Mouse (Mus musculus): ENCODE measurements around the gene Slc9a5. TPM values are rescaled to one million over a fixed set of nuclear protein-coding genes. Genes with fewer than 3 reads are reported as not detected.
A peak's percentile ranks its signal among the peaks of the same experiment; 100 is the strongest.

Gene Slc9a5
- polyA plus RNA-seq, 1 experiment from 2014 or later, result 2.9 TPM

DNA sequence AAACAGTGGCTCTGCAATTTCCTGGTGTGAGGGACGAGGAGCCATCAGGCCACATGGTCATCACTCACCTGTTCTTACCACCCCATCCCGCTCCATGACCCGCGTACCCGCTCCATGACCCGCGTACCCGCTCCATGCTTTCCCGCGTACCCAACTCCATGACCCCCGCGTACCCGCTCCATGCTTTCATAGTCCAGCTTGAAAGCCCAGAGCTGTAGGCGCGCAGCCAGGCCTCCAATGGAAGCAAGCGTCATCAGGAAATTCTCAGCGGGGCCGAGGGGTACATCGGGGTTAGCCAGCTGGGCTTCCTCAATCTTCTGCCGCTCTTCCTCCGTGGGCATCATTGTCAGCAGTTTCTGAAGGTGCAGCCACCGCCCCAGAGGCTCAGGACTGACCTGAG is 17.2 kb upstream of the Slc9a5 start:
- H3K9me3 ChIP-seq (replicated peaks), result no peaks in the 10 kb centered on the region
- H3K27me3 ChIP-seq, result no peaks in the 10 kb centered on the region
- H3K4me2 ChIP-seq, result no peak overlapping the region
- H3K36me3 ChIP-seq, result peaks cover 87% of the 10 kb centered on the region
- no peak overlapping the region for H3K27ac ChIP-seq
- peaks cover 15% of the 10 kb centered on the region for H3K4me1 ChIP-seq
- H3K4me3 ChIP-seq (replicated peaks), result no peak overlapping the region
- WGBS, result 95% methylated on average over 22 of the region's 22 CpGs
- no peak overlapping the region for H3K9ac ChIP-seq
- no peak for ATAC-seq (replicated peaks; ENCODE audit: low FRiP score)

DNA sequence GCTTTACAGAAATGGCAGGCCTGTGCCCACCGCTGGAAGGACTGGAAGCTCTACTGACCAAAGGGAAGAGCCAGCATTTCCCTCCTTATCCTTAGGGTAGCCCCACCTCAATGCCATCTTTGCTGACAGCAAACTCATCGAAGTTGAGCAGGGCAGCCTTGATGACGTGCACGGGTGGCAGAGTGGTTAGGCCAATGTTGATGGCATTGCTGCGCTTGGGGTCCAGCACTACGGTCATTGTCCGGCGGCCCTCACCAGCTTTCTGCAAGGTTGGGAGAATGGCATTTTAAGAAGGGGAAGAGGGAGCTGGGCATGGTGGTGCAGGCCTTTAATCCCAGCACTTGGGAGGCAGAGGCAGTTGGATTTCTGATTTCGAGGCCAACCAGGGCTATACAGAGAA is 16.7 kb upstream of the Slc9a5 start:
- no peak for ATAC-seq (replicated peaks; ENCODE audit: low FRiP score)
- Histone ChIP-seq H3K27me3 (no peaks in the 10 kb centered on the region), H3K4me3 (replicated peaks) (no peak overlapping the region), H3K27ac (no peak overlapping the region), H3K4me1 (peaks cover 13% of the 10 kb centered on the region), H3K9ac (no peak overlapping the region), H3K36me3 (peaks cover 92% of the 10 kb centered on the region), H3K9me3 (replicated peaks) (no peaks in the 10 kb centered on the region), H3K4me2 (no peak overlapping the region)
- 92% methylated on average over 9 of the region's 9 CpGs for WGBS

DNA sequence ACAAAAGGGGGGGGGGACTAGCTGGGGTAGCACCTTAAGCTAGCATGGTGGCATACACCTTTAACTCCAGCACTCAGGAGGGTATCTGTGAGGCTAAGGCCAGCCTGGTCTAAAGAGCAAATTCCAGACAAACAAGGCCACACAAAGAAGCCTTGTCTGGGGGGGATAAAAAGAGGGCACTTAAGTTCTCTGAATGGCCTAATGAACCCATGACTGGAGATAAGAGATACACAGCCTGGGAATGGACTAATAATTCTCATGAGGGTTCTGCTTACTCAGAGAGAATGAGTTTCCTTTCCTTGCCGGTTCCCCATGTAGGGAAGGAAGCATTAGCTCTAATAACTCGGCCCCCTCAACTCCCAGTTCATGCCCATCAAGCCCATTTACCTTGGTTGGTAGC is 16.1 kb upstream of the Slc9a5 start:
- WGBS, result 73% methylated on average over 2 of the region's 2 CpGs
- H3K4me1 ChIP-seq, result peaks cover 7% of the 10 kb centered on the region
- H3K27ac ChIP-seq, result no peak overlapping the region
- ATAC-seq (replicated peaks; ENCODE audit: low FRiP score), result no peak
- H3K36me3 ChIP-seq, result peaks cover 98% of the 10 kb centered on the region
- H3K4me3 ChIP-seq (replicated peaks), result no peak overlapping the region
- H3K4me2 ChIP-seq, result no peak overlapping the region
- H3K9ac ChIP-seq, result no peak overlapping the region
- no peaks in the 10 kb centered on the region for H3K9me3 ChIP-seq (replicated peaks)
- H3K27me3 ChIP-seq, result no peaks in the 10 kb centered on the region

DNA sequence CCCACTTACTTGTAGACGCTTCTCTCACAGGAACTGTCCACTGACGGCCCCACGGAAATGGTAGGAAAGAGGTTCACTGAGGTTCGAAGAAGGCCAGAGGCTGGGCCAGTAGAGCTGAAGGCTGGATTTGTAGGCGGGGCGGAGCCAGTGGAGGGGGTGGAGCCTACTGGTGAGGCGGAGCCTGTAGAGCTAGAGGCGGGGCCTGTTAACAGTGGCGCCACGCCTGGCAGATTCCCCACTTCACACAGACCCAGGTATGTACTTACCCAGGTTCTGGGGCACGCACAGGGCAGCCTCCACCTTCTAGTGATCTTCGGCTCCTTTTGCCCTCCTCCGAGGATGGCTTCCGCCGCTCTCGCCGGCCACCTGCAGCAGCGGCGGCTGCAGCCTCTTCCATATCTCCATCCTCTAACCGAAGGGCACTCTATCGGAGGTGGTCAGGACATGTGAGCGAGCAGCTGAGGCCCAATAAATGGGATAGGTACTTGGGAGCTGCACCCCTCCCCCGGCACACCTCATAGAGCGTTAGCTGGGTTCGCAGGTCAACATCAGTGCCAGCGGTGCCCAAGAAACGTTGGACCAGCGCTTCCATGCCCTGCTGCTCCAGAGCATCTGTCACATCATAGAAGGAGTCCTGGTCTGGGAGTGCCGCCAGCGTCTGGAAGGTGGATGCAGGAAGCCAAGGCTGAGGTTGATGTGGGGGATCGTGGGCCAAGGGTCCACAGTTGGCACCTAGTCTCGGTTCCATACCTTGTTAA is 12.1 kb upstream of the Slc9a5 start:
- H3K36me3 ChIP-seq, result peaks cover 68% of the 10 kb centered on the region
- no peaks in the 10 kb centered on the region for H3K9me3 ChIP-seq (replicated peaks)
- H3K27ac ChIP-seq, result no peak overlapping the region
- no peak; the same call in 1 of the 2 replicates for ATAC-seq (replicated peaks; ENCODE audit: low FRiP score)
- H3K4me2 ChIP-seq, result no peak overlapping the region
- H3K4me1 ChIP-seq, result peaks cover 23% of the 10 kb centered on the region
- 61% methylated on average over 32 of the region's 32 CpGs for WGBS
- H3K27me3 ChIP-seq, result no peaks in the 10 kb centered on the region
- no peak overlapping the region for H3K9ac ChIP-seq
- no peak overlapping the region for H3K4me3 ChIP-seq (replicated peaks)

DNA sequence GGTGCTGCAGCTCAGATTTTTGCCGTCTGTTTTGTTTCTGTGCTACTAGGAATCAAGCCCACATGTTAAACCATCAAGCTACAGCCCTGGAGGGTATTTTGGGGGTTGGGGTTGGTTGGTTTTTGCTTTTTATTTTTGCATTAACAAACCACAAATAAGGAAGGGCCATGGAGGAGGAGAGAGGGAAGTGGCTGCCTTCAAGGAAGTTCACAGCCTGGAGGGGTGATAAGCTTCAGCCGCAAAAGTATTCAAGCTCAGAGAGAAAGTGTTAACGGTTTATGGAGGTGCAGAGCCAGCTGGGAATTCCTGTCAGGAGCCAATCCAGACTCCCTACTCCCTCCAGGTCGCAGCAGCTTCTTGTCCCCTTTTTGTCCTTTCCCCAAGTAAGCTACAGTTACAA is 9.7 kb upstream of the Slc9a5 start:
- ATAC-seq (replicated peaks; ENCODE audit: low FRiP score), result no peak
- H3K4me3 ChIP-seq (replicated peaks), result no peak overlapping the region
- WGBS, result 34% methylated on average over 4 of the region's 4 CpGs
- peaks cover 44% of the 10 kb centered on the region for H3K36me3 ChIP-seq
- no peak overlapping the region for H3K4me2 ChIP-seq
- no peaks in the 10 kb centered on the region for H3K9me3 ChIP-seq (replicated peaks)
- no peaks in the 10 kb centered on the region for H3K27me3 ChIP-seq
- H3K27ac ChIP-seq, result no peak overlapping the region
- peaks cover 36% of the 10 kb centered on the region for H3K4me1 ChIP-seq
- H3K9ac ChIP-seq, result no peak overlapping the region

DNA sequence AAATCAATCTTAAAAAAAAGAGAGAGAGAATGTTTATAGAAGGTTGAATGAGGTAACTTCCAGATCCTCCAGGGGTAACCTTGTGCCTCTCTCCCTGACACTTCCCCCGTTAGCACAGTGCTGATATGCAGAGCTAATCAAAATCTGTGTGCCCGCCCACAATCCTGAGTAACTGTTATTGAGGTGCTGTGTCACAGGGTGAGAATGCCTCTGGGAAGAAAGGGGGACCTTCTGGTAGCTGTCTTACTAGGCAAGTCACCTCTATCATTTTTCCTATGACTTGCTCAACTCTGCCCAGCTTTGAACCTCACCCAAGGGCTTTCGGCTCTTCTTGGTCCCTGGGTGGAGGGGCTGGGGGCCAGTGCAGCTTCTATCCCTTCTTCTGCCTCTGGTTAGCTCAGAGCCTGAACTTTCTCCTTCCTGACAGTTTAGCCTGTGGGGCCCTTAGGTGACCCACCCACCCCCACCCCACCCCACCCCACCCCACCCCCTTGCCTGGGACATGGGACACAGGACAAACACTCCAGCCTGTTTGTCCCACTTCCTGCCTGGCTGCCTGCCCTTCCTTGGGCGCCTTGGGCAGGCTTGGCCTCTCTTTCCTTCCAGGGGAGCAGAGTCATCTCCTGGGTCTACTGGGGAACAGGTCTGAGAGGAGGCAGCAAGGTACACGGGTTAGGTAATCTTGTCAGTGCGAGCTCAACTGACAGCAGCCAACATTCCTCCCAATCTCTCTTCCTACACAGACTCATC is 8.6 kb upstream of the Slc9a5 start:
- no peak overlapping the region for H3K4me3 ChIP-seq (replicated peaks)
- H3K4me2 ChIP-seq, result no peak overlapping the region
- H3K9ac ChIP-seq, result no peak overlapping the region
- no peaks in the 10 kb centered on the region for H3K9me3 ChIP-seq (replicated peaks)
- ATAC-seq (replicated peaks; ENCODE audit: low FRiP score), result no peak
- no peaks in the 10 kb centered on the region for H3K27me3 ChIP-seq
- peaks cover 47% of the 10 kb centered on the region for H3K4me1 ChIP-seq
- WGBS, result 69% methylated on average over 6 of the region's 6 CpGs
- no peak overlapping the region for H3K27ac ChIP-seq
- H3K36me3 ChIP-seq, result peaks cover 33% of the 10 kb centered on the region

DNA sequence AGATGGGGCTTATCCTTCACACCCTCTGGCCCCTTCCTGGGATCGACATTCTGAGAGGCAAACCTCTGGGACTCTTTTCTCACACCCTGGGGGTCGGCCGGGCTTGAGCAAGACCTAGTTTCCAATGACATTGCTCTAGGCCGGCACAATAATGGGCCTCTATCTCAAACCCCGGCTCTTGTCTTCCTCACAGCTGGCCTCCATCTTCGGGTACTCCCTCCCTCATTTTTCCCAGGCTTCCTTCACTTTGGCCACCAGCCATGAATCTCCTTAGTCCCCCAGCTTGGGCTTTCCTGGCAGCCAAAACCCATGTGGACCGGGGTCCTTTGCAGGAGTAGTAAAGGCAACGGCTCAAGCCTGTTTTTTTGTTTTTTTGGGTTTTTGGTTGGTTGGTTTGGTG is 7.2 kb upstream of the Slc9a5 start:
- ATAC-seq (replicated peaks; ENCODE audit: low FRiP score), result no peak
- peaks cover 20% of the 10 kb centered on the region for H3K36me3 ChIP-seq
- WGBS, result 39% methylated on average over 8 of the region's 8 CpGs
- no peak overlapping the region for H3K4me3 ChIP-seq (replicated peaks)
- H3K27me3 ChIP-seq, result no peaks in the 10 kb centered on the region
- peak overlapping the region; percentile 65 for H3K27ac ChIP-seq
- peaks cover 60% of the 10 kb centered on the region for H3K4me1 ChIP-seq
- H3K4me2 ChIP-seq, result 0 out of 2 replicates have a peak overlapping the region, but pooled peaks have one; percentile 5
- H3K9ac ChIP-seq, result no peak overlapping the region
- H3K9me3 ChIP-seq (replicated peaks), result no peaks in the 10 kb centered on the region

DNA sequence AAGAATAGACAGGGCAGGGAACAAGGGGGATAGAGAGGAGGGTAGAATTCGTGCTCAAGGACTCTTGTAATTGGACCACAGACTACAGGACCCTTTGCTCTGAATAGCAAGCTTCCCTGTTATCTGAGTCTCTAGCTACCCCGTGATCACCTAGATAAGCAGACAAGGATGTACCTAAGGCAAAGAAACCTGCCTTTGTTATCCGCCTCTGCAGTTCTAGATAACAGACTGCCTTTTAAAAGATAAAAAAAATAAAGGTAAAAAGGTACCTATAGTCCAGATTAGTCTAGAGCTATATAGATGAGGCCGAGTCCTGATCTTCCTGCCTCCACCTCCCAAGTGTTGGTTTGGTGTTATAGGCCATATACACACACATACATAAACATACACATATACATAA is 5.9 kb upstream of the Slc9a5 start:
- peaks cover 69% of the 10 kb centered on the region for H3K4me1 ChIP-seq
- no peak overlapping the region for H3K4me2 ChIP-seq
- H3K36me3 ChIP-seq, result peaks cover 6% of the 10 kb centered on the region
- no peaks in the 10 kb centered on the region for H3K9me3 ChIP-seq (replicated peaks)
- 0 out of 2 replicates have a peak overlapping the region, but pooled peaks have one; percentile 19 for H3K27ac ChIP-seq
- H3K9ac ChIP-seq, result no peak overlapping the region
- no peak overlapping the region for H3K4me3 ChIP-seq (replicated peaks)
- ATAC-seq (replicated peaks; ENCODE audit: low FRiP score), result no peak
- WGBS, result 77% methylated on average over 4 of the region's 4 CpGs
- no peaks in the 10 kb centered on the region for H3K27me3 ChIP-seq

DNA sequence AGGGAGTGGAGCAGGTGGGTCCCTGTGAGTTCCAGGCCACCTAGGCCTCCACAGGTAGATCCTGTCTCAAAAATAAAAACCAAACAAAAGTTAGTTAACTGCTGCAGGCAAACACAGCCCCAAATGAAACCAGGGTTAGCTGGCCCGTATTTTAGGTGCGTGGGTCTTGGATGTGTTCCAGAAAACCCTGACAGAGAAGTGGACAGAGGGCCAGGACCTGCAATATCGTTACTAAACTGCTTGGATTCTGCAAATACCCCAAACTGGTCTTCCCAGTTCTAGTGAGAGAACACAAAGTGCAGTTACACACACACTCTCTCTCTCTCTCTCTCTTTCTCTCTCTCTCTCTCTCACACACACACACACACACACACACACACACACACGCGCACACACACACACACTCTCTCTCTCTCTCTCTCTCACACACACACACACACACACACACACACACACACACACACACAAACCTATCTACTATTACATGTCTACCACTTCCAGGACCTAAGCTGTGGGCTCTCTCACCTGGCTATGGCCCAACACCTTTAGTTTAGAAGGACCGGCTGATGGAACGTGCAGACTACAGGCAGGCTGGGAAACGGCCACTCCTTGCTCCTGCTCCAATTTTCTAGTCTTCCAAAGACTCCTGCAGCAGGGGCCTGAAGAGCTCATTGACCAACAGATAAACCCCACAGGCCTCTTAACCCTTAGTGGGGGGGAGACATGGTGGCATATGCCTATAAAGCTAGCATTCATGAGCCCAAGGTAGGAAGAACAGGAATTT is 4.7 kb upstream of the Slc9a5 start:
- WGBS, result 62% methylated on average over 8 of the region's 8 CpGs
- Histone ChIP-seq H3K36me3 (no peaks in the 10 kb centered on the region; the same call in 1 of the 2 replicates), H3K27me3 (peaks cover 3% of the 10 kb centered on the region; the same call in 1 of the 2 replicates), H3K9me3 (replicated peaks) (no peaks in the 10 kb centered on the region), H3K4me3 (replicated peaks) (no peak overlapping the region), H3K27ac (0 out of 2 replicates have a peak overlapping the region, but pooled peaks have one; percentile 34), H3K4me2 (no peak overlapping the region), H3K4me1 (peaks cover 72% of the 10 kb centered on the region), H3K9ac (no peak overlapping the region)
- no peak for ATAC-seq (replicated peaks; ENCODE audit: low FRiP score)

DNA sequence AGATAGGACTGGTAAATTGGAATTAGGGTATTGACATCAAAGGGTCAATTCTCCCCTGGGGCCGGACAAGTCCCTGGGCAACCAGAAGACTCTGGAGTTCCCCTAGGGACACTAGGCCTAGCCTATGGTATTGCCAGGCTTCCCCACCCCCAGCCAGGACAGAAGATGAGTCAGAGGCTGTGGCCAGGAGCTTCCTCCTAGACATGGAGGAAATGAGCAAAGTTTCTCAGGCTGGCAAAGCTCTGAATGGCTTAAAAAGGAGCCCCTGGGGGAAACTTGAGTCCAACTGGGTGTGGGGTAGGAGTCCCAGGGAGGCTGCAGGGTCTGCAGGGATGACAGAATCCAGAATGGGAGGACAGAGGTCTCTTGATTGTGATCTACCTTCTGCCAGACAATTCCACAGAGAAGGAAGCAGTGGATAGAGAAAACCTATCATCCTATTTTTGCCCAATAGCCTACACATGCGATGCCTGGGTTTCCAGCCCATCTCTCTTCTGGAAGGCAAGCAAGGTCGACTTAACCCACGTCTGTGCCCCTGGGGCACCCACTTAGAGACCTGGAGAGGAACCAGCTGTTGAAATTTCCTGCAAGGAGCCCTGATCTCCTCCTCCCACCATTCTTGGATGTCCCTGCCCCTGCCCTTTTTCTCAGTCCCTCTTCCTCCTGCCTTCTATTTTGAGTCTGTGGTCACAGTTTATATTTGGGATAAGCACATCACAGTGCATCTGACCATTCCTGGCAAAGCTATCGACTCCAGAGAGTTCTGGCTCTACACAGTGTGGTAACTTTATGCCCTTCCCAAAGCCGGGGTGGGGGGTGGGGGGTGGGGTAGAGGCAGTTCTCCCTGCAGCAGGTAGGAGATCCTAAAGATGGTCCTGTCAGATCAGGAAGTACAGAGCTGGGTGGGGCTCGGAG is 3.3 kb upstream of the Slc9a5 start:
- H3K36me3 ChIP-seq, result no peaks in the 10 kb centered on the region
- whole genome bisulfite sequencing, result 43% methylated on average over 7 of the region's 7 CpGs
- H3K4me2 ChIP-seq, result peak overlapping the region; percentile 96
- H3K9me3 ChIP-seq (replicated peaks), result no peaks in the 10 kb centered on the region
- no peak overlapping the region for H3K9ac ChIP-seq
- H3K27me3 ChIP-seq, result peaks cover 14% of the 10 kb centered on the region
- no peak for ATAC-seq (replicated peaks; ENCODE audit: low FRiP score)
- peak overlapping the region; percentile 95 for H3K27ac ChIP-seq
- H3K4me1 ChIP-seq, result peaks cover 80% of the 10 kb centered on the region
- H3K4me3 ChIP-seq (replicated peaks), result peak overlapping the region; percentile 84; the same call in 1 of the 2 replicates
